Mouse (Mus musculus): ENCODE measurements around the gene Bnip3. TPM values are rescaled to one million over a fixed set of nuclear protein-coding genes. Genes with fewer than 3 reads are reported as not detected.

Gene Bnip3
- polyA plus RNA-seq, 1 experiment from 2014 or later: 313 TPM

- peak overlapping the region; percentile 85 for H3K4me2 ChIP-seq (ENCODE audit: low read length)
- 29% methylated on average over 8 of the region's 8 CpGs for WGBS
- H3K4me1 ChIP-seq (ENCODE audit: control insufficient read depth in 2 of 2, insufficient read depth in 2 of 2, low read length in 2 of 2): peaks cover 9 to 32% of the 10 kb centered on the region in 2 experiments
- H3K4me3 ChIP-seq (ENCODE audit: control insufficient read depth in 1 of 2, insufficient read depth in 1 of 2, low read depth in 1 of 2, low read length in 2 of 2): peak overlapping the region; percentile 94 to 100
- no peak for ATAC-seq (ENCODE audit: insufficient number of reproducible peaks, insufficient read depth, low FRiP score, low read depth)
- peaks cover 21% of the 10 kb centered on the region for H3K36me3 ChIP-seq (ENCODE audit: control insufficient read depth, insufficient read depth, low read length)
- H3K27me3 ChIP-seq (ENCODE audit: control insufficient read depth, insufficient read depth, low read length): no peaks in the 10 kb centered on the region
- H3K9me3 ChIP-seq (ENCODE audit: control insufficient read depth, low read length): no peaks in the 10 kb centered on the region
- peak overlapping the region; percentile 95 to 99; a peak in 3 of 4 replicates for H3K27ac ChIP-seq (replicated peaks in 1 of 2; ENCODE audit: control insufficient read depth in 1 of 2, insufficient read depth in 1 of 2, low read depth in 2 of 2, low read length in 2 of 2)
- peak overlapping the region; percentile 94 for H3K9ac ChIP-seq (ENCODE audit: low read length)
Observed at GRCm38 (mm10) chr7:138845111-138845510, 64.2 kb downstream of the Bnip3 start.

GRCm38 (mm10) chr7:138843421-138843820, 65.9 kb downstream of the Bnip3 start:
- no peaks in the 10 kb centered on the region for H3K9me3 ChIP-seq (ENCODE audit: control insufficient read depth, low read length)
- H3K27me3 ChIP-seq (ENCODE audit: control insufficient read depth, insufficient read depth, low read length): no peaks in the 10 kb centered on the region
- peaks cover 9% of the 10 kb centered on the region for H3K36me3 ChIP-seq (ENCODE audit: control insufficient read depth, insufficient read depth, low read length)
- H3K4me1 ChIP-seq (ENCODE audit: control insufficient read depth in 2 of 2, insufficient read depth in 2 of 2, low read length in 2 of 2): peaks cover 9 to 30% of the 10 kb centered on the region in 2 experiments
- H3K4me2 ChIP-seq (ENCODE audit: low read length): no peak overlapping the region
- no peak overlapping the region for H3K27ac ChIP-seq (replicated peaks in 1 of 2; ENCODE audit: control insufficient read depth in 1 of 2, insufficient read depth in 1 of 2, low read depth in 2 of 2, low read length in 2 of 2)
- no peak overlapping the region for H3K4me3 ChIP-seq (ENCODE audit: control insufficient read depth in 1 of 2, insufficient read depth in 1 of 2, low read depth in 1 of 2, low read length in 2 of 2)
- no peak for ATAC-seq (ENCODE audit: insufficient number of reproducible peaks, insufficient read depth, low FRiP score, low read depth)
- 85% methylated on average over 4 of the region's 4 CpGs for WGBS
- H3K9ac ChIP-seq (ENCODE audit: low read length): no peak overlapping the region

- Histone ChIP-seq H3K36me3 (ENCODE audit: control insufficient read depth, insufficient read depth, low read length) (peaks cover 7% of the 10 kb centered on the region), H3K9me3 (ENCODE audit: control insufficient read depth, low read length) (no peaks in the 10 kb centered on the region), H3K9ac (ENCODE audit: low read length) (no peak overlapping the region), H3K4me3 (ENCODE audit: control insufficient read depth in 1 of 2, insufficient read depth in 1 of 2, low read depth in 1 of 2, low read length in 2 of 2) (no peak overlapping the region), H3K4me2 (ENCODE audit: low read length) (no peak overlapping the region), H3K27ac (replicated peaks in 1 of 2; ENCODE audit: control insufficient read depth in 1 of 2, insufficient read depth in 1 of 2, low read depth in 2 of 2, low read length in 2 of 2) (no peak overlapping the region), H3K27me3 (ENCODE audit: control insufficient read depth, insufficient read depth, low read length) (no peaks in the 10 kb centered on the region), H3K4me1 (ENCODE audit: control insufficient read depth in 2 of 2, insufficient read depth in 2 of 2, low read length in 2 of 2) (peaks cover 4 to 17% of the 10 kb centered on the region in 2 experiments)
- ATAC-seq (ENCODE audit: insufficient number of reproducible peaks, insufficient read depth, low FRiP score, low read depth): no peak
- WGBS: 59% methylated on average over 2 of the region's 3 CpGs
Observed at GRCm38 (mm10) chr7:138841436-138842151, 67.7 kb downstream of the Bnip3 start.

Other genes with a start within 250 kb of the Bnip3 start
- 37.5 and 38.1 TPM in 2 replicates for gene Ppp2r2d, start 63.4 kb downstream of the Bnip3 start, polyA plus RNA-seq (2014; fragmentation: Nextera tagmentation; extraction: Ambion mirVana)
- 16.3 and 16.7 TPM in 2 replicates for gene Mapk1ip1, start 63.2 kb downstream of the Bnip3 start, polyA plus RNA-seq (2014; fragmentation: Nextera tagmentation; extraction: Ambion mirVana)
- gene Jakmip3, start 31.2 kb upstream of the Bnip3 start, polyA plus RNA-seq (2014; fragmentation: Nextera tagmentation; extraction: Ambion mirVana): 0.05 and 0.14 TPM in 2 replicates
- gene Dpysl4, start 176.5 kb upstream of the Bnip3 start, polyA plus RNA-seq (2014; fragmentation: Nextera tagmentation; extraction: Ambion mirVana): 2.7 and 3.4 TPM in 2 replicates

All from heart, embryonic 14.5 days (tissue).